Mouse (Mus musculus): ENCODE data around the gene Hist1h4m. TPM values are rescaled to one million over a fixed set of nuclear protein-coding genes. Genes with fewer than 3 reads are reported as not detected.
A peak's percentile ranks its signal among the peaks of the same experiment; 100 is the strongest.
"Not testable (repeated sequence)": the region's sequence is repeated elsewhere in the genome, so short reads cannot be mapped to it uniquely, and the experiment has no call there.

Hist1h4m gene
- 1.0 TPM in 1 of 2 replicates, not detected in the other for polyA plus RNA-seq (2015; fragmentation: Nextera tagmentation; extraction: Ambion mirVana)

DNA sequence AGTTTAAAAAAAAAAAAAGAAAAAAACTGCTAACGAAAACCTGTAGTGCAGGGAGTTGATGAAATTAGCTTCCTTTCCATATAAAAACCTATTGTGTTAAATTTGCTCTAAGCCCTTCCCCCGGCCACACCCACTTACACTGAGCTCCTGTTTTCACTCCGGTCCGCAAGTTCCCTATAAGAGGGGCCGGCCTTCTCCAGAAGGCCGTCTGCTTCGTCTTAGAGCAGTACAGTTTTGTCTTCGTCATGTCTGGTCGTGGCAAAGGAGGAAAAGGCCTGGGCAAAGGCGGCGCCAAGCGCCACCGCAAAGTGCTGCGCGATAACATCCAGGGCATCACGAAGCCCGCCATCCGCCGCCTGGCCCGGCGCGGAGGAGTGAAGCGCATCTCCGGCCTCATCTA, at the start of gene Hist1h4m:
Gene Hist1h4m, plus strand, starts transcription at position 208 of the 400 bp plus-strand sequence.
- not testable (repeated sequence) for DNase-seq (ENCODE audit: low spot score)

DNA sequence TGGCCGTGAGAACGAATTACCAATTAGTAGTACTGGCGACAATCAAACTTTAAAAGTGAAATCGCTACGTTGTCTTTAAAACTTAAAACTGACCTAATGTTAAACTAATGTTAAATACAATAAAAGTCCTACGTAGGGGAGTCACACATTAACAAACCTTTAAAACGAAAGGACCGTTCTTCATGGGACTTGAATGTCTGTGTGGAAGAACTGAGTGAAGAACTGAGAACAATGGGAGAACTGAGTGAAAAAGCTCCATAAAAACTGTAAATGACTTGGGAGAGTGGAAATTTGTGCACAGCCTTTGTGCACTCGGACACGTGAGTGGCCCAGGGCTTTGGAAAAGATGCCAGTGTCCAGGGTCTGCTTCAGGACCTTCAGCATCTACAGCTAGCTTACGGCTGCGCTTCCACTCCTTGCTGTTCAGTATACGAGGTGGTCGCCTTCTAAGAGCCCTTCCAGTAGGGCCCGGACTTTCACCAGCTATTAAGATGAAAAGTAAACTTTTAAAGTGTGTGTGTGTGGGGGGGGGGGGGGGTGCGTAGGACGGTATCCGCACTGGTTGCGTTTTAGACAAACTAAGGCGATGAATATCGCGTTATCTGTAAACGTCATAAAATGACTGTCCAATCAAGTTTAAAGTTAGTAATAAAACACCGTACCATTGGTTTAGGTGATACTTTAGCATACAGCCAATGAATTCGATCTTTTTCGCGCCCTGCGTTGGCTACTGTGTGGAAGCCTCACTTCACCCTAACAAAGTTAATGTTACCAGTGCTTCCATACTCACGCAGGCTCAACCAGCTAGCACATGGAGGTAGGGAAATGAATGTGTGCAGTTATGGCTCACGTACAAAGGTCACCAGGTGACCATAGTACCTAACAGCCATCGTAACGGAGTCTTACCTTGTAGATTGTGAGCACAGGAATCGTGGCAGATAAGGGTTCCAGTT, 32.5 kb upstream of the Hist1h4m start:
- peak; percentile 91 for DNase-seq (ENCODE audit: low spot score)

DNA sequence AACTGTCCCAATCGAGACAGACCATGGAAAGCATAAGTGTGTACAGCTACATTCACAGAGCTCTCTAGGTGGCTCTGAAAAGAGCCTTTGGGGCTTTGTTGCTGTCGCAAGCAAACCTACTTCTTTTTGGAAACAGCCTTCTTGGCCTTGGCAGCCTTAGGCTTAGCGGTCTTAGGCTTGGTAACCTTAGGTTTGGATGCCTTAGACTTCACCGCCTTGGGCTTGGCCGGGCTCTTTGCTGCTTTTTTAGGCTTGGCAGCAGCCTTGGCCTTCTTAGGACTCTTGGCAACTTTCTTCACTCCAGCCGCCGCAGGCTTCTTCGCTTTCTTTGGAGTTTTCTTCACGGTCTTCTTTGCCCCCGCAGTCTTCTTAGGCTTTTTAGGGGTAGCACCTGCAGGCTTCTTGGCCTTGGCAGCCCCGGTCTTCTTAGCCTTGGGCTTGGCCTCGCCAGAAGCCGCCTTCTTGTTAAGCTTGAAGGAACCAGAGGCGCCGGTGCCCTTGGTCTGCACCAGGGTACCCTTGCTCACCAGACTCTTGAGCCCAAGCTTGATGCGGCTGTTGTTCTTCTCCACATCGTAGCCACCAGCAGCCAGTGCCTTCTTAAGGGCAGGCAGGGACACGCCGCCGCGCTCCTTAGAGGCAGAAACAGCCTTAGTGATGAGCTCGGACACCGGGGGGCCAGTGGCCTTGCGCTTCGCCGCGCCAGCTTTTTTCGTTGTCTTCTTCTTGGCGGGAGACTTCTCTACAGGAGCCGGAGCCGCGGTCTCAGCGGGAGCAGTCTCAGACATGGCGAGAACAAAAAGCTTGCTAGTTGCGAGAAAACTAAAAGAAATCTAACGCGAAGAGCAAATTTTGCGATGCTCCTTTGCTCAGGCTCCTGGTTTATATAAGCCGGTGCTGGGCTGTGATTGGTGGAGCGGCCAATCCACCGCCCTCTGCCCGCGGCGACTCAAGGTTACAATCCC, 31.5 kb upstream of the Hist1h4m start, which contains the start of gene Hist1h1b:
Gene Hist1h1b, minus strand, starts transcription at position 859 of the 965 bp plus-strand sequence.
- DNase-seq (ENCODE audit: low spot score), result peak; percentile 88

GRCm38 (mm10) chr13:21781021-21781555, 30.5 kb upstream of the Hist1h4m start:
- peak; percentile 5 for DNase-seq (ENCODE audit: low spot score)

- DNase-seq (ENCODE audit: low spot score), result no peak
Measured at GRCm38 (mm10) chr13:21781639-21782038, 29.9 kb upstream of the Hist1h4m start.

DNA sequence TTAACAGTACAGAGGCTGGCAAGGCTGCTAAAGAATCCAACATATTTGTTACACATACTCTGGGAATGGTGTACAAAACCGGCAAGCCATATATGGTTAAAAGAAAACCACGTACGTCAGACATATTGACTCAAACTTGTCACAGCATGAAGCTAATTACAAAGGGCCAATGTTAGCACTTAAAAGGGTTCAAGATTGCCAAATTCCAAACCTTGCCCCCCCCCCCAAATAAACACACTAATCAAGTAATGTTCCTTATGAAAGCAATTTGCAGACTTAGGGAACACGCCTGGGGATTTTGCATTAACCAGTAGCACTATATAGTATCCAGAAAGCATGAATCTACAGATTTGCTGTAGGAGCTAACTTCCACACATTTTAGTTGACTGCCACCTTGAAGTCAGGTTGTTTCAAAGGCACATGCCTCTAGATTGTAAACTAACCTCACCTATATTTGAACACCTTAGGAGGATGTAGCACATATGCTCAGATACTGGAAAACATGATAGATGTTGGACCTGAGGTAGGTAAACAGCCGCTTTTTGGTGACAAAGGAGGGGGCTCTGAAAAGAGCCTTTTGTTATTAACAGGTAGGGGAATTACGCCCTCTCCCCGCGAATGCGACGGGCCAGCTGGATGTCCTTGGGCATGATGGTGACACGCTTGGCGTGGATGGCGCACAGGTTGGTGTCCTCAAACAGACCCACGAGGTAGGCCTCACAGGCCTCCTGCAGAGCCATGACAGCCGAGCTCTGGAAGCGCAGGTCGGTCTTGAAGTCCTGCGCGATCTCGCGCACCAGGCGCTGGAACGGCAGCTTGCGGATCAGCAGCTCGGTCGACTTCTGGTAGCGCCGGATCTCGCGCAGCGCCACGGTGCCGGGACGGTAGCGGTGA, 28.9 kb upstream of the Hist1h4m start:
- peak; percentile 66 for DNase-seq (ENCODE audit: low spot score)

GRCm38 (mm10) chr13:21783255-21783617, 28.3 kb upstream of the Hist1h4m start, which contains the start of gene Hist1h3i:
Gene Hist1h3i (minus strand): TSS chr13:21783370.
- DNase-seq (ENCODE audit: low spot score), result peak; percentile 93

GRCm38 (mm10) chr13:21783734-21784161, 27.8 kb upstream of the Hist1h4m start:
- DNase-seq (ENCODE audit: low spot score), result peak; percentile 72

GRCm38 (mm10) chr13:21784311-21784710, 27.2 kb upstream of the Hist1h4m start:
- DNase-seq (ENCODE audit: low spot score), result peak; percentile 12

DNA sequence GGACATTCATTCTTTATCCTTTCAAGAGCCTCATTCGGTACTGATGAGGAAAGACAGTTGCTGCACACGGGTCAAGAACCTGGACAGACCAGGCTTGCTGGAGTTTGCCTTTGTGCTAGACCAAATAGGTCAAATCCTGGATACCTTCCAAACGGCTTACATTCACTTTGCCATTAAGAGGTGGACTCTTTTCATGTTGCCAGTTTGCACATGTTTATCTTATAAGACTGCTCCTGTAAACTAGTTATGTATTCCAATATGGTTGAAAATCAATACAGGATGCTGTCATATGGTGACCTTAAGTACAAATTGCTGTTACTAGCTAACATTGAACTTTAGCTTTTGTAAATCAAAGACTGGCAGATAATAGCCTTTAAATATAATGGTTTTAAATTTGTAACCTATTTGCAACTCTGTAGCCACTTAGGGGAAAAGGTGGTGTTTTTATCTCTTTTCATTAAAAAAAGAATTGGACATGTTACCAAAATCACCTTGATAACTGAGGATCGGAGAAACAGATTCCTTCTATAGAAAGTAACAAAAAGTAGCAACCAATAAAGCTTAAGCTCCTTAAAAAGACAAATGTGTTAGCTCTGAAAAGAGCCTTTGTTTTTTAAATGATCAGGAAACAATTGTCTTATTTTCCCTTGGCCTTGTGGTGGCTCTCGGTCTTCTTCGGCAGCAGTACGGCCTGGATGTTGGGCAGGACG, 25.2 kb upstream of the Hist1h4m start:
- DNase-seq (ENCODE audit: low spot score), result peak; percentile 41

GRCm38 (mm10) chr13:21786899-21787629, 24.5 kb upstream of the Hist1h4m start, which contains the start of the genes Hist1h2an and Hist1h2bp:
Gene Hist1h2an (minus strand): TSS chr13:21787218.
Gene Hist1h2bp (plus strand): TSS chr13:21787461.
- DNase-seq (ENCODE audit: low spot score), result peak; percentile 97

- peak; percentile 42 for DNase-seq (ENCODE audit: low spot score)
Measured at GRCm38 (mm10) chr13:21787760-21788593, 23.6 kb upstream of the Hist1h4m start.

- peak; percentile 5 for DNase-seq (ENCODE audit: low spot score)
Measured at GRCm38 (mm10) chr13:21789925-21790324, 21.6 kb upstream of the Hist1h4m start.

DNA sequence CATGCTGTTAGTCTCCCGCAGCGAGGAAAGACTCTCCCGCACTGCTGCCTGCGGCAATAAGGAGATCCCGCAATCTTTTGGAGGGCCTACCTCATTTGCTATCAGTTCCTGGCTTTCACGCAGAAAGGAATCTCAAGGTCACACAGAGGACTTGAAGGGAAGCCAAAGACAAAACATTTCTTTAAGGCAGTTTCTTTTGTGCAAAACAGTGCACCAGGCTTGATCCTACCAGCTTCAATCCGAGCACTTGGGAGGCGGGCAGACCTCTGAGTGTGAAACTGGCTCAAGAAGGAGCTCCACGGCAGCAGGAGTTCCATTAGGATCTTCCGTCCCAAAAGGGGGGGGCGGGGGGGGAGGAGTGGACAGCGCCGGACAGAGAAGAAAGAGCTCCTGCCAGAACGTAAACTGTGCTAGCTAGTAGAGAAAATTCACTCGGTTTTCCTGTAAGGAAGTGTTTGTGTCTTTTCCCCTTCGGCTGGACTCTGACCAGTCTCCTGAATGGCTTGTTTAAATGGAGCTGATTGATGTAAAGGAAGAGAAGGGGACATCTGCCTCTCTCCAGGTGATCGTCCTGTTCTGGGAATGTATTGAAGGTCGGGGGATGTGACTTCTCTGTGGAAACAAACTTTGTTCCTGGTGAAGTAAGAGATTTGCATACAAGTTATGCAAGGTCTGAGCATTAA, 20.8 kb upstream of the Hist1h4m start:
- peak; percentile 2 for DNase-seq (ENCODE audit: low spot score)

- no peak for DNase-seq (ENCODE audit: low spot score)
Measured at GRCm38 (mm10) chr13:21795584-21795983, 16.0 kb upstream of the Hist1h4m start.

DNA sequence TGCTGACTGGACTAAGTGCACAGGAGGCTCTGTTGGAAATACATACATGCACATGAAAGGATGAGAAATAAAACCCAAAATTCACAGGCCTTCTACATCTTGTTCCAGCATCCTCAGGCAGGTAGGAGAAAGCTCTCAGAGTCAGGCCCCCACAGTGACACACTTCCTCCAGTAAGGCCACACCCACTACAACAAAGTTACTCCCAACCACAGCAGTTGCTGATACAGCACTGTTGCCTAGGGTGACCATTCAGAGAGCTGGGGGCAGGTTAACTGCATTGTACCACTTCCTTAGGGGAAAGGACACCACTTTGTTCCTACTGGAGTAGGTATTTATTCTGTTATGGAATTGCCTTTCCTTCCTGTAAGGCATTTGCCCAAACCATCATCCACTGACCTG, 14.4 kb upstream of the Hist1h4m start:
- DNase-seq (ENCODE audit: low spot score), result not testable (repeated sequence)

DNA sequence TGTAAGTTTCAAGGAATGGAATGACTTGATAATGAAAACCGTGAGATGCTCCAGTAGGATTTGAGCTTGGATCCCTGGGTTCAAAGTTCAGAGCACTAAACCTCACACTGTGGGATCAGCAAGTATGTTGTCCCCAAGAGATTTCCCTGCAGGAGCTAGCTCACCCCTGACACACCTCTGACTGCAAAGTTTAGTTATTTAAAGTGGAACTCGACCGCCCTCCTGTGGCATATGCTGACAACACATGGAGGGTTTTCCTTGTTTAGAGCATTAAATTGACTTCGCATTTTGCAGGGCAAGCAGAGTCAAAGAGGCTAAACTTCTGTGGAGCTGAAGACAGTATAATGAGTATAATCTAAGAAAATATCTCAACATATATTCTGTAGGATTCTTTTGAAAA, 8.5 kb upstream of the Hist1h4m start:
- DNase-seq (ENCODE audit: low spot score), result not testable (repeated sequence)

Measured in thymus, postnatal 0 days (tissue).